Mouse (Mus musculus) lung, postnatal 14 days (tissue): ENCODE measurements around the gene Gltp.

ENCODE experiments used
- DNase-seq: peaks from one replicate; pipeline ENCODE4 v3.0.0; 2021

Gltp gene

GRCm38 (mm10) chr5:114702403-114703392 is 11.9 kb upstream of the Gltp start:
- DNase-seq = peak; percentile 39

GRCm38 (mm10) chr5:114699015-114699414 is 8.2 kb upstream of the Gltp start:
- DNase-seq = peak; percentile 26

- DNase-seq = no peak
Observed at GRCm38 (mm10) chr5:114698044-114698746, 7.4 kb upstream of the Gltp start.

- no peak for DNase-seq
Observed at GRCm38 (mm10) chr5:114696939-114697338, 6.2 kb upstream of the Gltp start.

- no peak for DNase-seq
Observed at GRCm38 (mm10) chr5:114695775-114696174, 5.0 kb upstream of the Gltp start.

GRCm38 (mm10) chr5:114689700-114690366 is 951 bp downstream of the Gltp start:
- DNase-seq = peak; percentile 47

- DNase-seq = no peak
Observed at GRCm38 (mm10) chr5:114688703-114689102, 2.1 kb downstream of the Gltp start.

- DNase-seq = no peak
Observed at GRCm38 (mm10) chr5:114687901-114688300, 2.9 kb downstream of the Gltp start.

- DNase-seq = peak; percentile 26
Observed at GRCm38 (mm10) chr5:114686726-114687210, 4.0 kb downstream of the Gltp start.

GRCm38 (mm10) chr5:114685986-114686385 is 4.8 kb downstream of the Gltp start:
- no peak for DNase-seq

GRCm38 (mm10) chr5:114681717-114682116 is 9.1 kb downstream of the Gltp start:
- peak; percentile 57 for DNase-seq

GRCm38 (mm10) chr5:114680676-114681285 is 10.0 kb downstream of the Gltp start:
- DNase-seq = peak; percentile 24

- no peak for DNase-seq
Observed at GRCm38 (mm10) chr5:114679841-114680591, 10.8 kb downstream of the Gltp start.

- DNase-seq = no peak
Observed at GRCm38 (mm10) chr5:114674594-114674993, 16.2 kb downstream of the Gltp start.

- DNase-seq = no peak
Observed at GRCm38 (mm10) chr5:114673114-114673513, 17.7 kb downstream of the Gltp start.

GRCm38 (mm10) chr5:114669014-114669413 is 21.8 kb downstream of the Gltp start:
- DNase-seq = no peak

- DNase-seq = peak; percentile 99
Observed at GRCm38 (mm10) chr5:114667228-114667856, 23.4 kb downstream of the Gltp start.

- no peak for DNase-seq
Observed at GRCm38 (mm10) chr5:114666659-114667058, 24.1 kb downstream of the Gltp start.

- DNase-seq = peak; percentile 41
Observed at GRCm38 (mm10) chr5:114664750-114665149, 26.0 kb downstream of the Gltp start.

GRCm38 (mm10) chr5:114664139-114664538 is 26.6 kb downstream of the Gltp start:
- no peak for DNase-seq

- no peak for DNase-seq
Observed at GRCm38 (mm10) chr5:114661029-114661428, 29.8 kb downstream of the Gltp start.
